Mouse (Mus musculus) gastrocnemius, postnatal 14 days (tissue): Measurements from ENCODE around the gene Eri3. TPM values are rescaled to one million over a fixed set of nuclear protein-coding genes. Genes with fewer than 3 reads are reported as not detected.

Experiments used
- DNase-seq: peaks from one replicate; pipeline ENCODE4 v3.0.0; 2021; ENCODE audit warnings: mixed read lengths
- intact Hi-C: fragments of 180-260 bp; cut with DNase I; formaldehyde crosslinking; loops from one replicate; pipeline ENCODE4 v1.15.1; 2025; ENCODE audit warnings: low total_unique reads
- microRNA-seq, 2 experiments: library from miRNA; unstranded; fragments of <30 nt; microRNA quantifications; one replicate each; pipeline ENCODE4 v1.2.0; 2021
- total RNA-seq, 2 experiments: library from RNA; stranded (reverse); gene quantifications; 2 replicates each; pipeline ENCODE4 v1.2.3; 2021

The Eri3 gene
- total RNA-seq, 2 experiments from 2014 or later = 68.6 to 70.8 TPM

DNA sequence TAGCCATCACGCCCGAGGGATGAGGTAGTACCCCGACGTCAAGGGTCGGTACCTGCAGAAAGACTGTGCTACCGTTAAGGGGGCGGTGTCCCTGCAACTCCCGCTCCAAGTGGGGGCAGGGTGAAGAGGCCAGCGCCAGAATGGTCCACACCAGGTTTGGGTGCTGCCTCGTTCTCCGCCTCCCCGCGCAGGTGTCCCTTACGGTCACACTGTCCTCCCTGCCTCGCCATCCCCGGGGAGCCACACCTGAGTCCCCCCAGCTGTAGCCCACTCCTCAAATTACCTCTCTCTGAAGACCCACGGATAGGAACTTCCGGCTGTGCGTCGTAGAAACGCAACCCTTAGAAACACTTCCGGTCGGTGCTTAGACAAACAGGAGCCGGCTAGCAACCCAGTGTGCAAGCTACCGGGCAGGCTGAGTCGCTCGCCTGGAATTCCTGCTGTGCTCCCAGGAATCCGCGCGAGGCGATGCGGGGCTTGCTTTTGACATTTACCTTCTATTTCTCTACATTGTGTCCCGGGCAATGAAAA, 131.8 kb downstream of the Eri3 start, which contains the start of gene Dmap1:
Gene Dmap1 (minus strand): TSS at position 343 of the 531 bp plus-strand sequence.
- DNase-seq = peak; percentile 79
- intact Hi-C loops = no loop called here

DNA sequence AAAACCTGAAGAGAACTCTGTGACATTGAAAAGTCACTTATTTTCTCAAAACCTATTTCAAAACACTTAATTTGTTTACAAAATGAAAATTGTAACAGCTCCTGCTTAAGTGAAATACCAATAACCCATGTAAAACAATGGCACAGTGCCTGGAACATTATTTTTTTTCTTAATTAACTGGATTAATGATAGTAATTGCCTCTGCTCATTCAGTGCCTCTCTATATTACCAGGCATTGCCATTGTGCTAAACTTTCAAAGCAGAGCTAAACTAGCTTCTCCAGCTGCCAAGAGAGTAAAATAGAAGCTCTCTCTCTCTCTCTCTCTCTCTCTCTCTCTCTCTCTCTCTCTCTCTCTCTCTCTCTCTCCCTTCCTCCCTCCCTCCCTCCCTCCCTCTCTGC, 132.3 kb downstream of the Eri3 start:
- DNase-seq = no peak
- intact Hi-C loops = no loop called here

DNA sequence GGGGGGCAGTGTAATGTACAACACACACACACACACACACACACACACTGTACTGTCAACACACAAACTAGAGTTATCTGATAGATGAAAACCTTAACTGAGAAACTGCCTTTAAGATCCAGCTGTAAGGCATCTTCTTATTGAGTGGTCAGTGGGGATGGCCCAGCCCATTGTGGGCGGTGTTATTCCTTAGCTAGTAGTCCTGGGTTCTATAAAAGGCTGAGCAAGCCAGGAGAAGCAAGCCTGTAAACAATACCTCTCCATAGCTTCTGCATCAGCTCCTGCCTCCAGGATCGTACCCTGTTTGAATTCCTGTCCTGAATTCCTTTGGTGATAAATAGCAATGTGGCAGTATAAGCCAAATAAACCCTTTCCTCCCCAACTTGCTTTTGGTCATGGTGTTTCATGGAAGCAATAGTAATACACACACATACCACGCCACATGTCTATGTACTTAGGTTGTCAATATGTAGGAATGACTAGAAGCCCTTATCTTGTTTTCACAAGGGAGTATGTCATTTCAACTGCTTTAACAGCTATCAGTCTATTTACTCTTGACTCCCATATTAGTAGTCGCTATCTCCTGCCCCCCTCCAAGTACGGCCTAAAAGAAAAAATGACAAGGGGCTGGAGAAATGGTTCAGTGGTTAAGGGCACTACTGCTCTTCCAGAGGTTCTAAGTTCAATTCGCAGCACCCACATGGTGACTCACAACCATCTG, 133.0 kb downstream of the Eri3 start:
- intact Hi-C loops = no loop called here
- no peak for DNase-seq

DNA sequence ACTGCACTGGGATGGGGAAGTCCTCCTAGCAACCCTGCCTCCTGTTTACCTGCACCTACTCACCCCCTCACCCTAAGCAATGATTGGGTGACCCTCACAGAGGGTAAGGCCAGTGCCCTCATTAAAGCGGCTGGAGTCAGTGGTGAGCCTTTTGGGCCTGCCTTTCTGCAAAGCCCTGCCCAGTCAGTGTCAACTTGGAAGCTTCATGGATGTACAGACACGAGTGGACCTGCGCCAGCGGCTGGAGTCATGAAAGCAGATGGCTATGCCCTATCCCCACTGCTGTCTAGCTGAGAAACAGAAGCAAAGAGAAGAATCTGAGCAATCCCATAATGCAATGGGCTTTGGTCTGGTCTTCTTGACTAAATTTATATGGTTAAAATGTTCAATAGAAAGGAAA, 136.2 kb downstream of the Eri3 start:
- intact Hi-C loops = no loop called here
- DNase-seq = no peak

DNA sequence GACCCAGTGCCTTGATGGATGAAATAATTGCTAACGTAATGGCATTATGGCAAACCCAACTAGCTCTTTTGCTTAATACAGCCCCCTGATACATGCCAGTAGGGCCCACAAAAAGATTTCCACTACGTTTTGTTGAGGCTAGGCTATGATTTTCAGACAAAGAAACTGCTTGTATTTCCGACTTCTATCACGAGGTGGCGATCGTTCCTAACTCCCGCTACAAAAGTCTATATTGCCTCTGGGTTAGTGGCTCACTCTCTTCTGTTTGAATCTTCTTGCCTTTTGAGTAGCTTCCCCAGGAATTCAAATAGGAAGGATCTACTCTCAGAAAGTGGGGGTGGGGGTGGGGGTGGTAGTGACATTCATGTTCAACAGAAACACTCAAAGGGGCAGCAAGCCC, 155.2 kb downstream of the Eri3 start:
- intact Hi-C loops = no loop called here
- DNase-seq = no peak

DNA sequence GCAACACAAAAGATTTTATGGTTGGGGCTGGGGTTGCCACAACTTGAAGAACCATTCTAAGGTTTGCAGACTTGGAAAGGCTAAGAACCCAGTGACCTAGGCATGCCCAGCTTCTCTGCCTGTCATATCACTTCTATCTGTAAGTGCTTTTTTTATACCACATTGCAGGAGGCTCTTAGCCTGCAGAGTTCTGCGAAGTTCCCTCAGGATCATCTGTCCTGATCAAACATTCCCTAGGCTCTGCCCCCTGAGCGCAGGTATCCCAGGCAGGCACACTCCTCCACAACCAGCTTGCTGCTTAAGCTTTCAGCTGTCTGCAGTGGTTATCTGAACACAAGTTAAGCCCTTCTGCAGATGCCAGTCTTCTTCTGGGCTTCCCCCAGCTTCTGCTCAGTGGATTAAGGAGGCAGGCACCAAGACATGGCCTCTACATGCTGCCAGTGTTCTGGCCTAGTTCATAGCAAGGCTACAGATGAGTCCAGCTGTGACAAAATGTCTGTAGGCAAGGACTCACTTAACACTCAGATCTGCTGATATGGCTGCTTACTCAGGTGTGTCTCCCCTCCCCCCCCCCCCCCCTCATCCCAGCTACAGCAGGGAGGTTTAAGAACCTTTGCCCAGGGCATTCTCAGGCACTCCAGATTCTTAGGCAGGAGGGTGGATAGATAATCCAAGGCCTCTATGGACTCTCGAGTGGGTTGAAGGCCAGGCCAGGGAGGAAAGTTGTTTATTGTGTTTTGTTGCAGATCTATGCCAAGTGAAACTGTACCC, 158.8 kb downstream of the Eri3 start:
- DNase-seq = no peak
- intact Hi-C loops = no loop called here

DNA sequence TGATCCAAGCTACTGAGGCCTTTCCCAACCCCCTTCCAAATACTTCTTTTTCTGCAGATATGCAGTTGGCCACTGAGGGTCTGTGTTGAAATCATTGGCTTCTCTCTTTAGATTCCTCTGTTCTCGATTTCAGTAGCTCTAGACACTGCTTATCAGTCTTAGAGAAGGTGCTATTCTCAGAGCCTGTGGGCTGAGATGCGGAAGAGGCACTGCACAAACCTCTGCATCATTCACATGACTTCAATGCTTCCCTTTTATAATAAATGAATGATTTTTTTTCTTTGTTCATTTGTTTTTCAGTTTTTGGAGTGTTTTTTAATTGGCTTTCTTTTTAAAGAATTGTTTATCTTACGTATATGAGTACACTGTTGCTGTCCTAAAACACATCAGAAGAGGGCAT, 162.1 kb downstream of the Eri3 start:
- intact Hi-C loops = loop anchor here (10.0 kb wide), 1 partner anchor 52 kb away; the partner anchor contains the start of gene Klf17
- no peak for DNase-seq

DNA sequence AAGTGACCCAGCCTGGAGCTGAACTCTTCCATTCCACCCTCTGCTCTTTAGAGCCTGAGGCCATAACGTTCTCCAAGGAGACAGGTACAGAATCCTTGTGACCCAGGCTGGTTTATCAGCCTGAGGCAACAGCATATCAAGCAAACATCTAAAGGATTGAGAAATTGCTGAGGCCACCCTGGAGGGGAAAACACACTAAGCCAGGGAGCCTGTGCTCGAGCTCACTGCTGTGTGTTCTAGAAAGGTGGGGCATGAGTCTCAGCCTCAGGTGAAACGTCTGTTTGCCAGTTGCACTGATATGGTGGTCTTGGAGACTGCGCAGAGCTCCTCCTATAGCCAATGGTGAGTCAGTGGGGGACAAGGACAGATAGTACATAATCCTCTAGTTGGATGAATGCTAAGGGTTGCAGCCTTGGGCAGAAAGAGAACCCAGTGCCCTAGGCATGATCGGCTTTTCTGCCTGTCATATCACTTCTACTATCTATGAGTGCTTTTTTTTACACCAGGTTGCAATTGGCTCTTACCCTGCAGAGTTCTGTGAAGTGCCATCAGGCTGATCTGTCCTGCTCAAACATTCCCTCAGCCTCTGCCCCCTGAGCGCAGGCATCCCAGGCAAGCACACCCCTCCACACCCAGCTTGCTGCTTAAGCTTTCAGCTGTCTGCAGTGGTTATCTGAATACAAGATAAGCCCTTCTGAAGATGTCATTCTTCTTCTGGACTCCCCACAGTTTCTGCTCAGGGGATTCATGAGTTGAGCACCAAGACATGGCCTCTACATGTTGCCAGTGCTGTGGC, 163.3 kb downstream of the Eri3 start:
- no peak for DNase-seq

More for the DNA sequence above, 163.3 kb downstream of the Eri3 start:
- intact Hi-C loops = loop anchor here (10.0 kb wide), 1 partner anchor 51 kb away; the partner anchor contains the start of gene Klf17

Small RNA genes within 50 kb of the gene (microRNA-seq; reads per million reads assigned to microRNA genes)
- 0 reads per million in 2 experiments for gene Gm25559

Other genes starting within 250 kb of the Eri3 start
- gene Rnf220, start 53.3 kb upstream of the Eri3 start, total RNA-seq = 10 to 100 TPM; 38.0 to 38.5 TPM
- gene Dmap1, start 131.9 kb downstream of the Eri3 start, total RNA-seq = 10 to 100 TPM; 17.9 to 18.1 TPM
- gene Gm12845, start 174.0 kb downstream of the Eri3 start, total RNA-seq = not detected
- gene Klf17, start 215.3 kb downstream of the Eri3 start, total RNA-seq = not detected